Mouse (Mus musculus): ENCODE data around the gene Dlx5.
A peak's percentile ranks its signal among the peaks of the same experiment; 100 is the strongest.

Dlx5 gene

GRCm38 (mm10) chr6:6859111-6859949, 22.6 kb downstream of the Dlx5 start:
- DNase-seq (ENCODE audit: low read depth): no peak

GRCm38 (mm10) chr6:6858571-6858970, 23.3 kb downstream of the Dlx5 start:
- DNase-seq (ENCODE audit: low read depth): no peak

DNA sequence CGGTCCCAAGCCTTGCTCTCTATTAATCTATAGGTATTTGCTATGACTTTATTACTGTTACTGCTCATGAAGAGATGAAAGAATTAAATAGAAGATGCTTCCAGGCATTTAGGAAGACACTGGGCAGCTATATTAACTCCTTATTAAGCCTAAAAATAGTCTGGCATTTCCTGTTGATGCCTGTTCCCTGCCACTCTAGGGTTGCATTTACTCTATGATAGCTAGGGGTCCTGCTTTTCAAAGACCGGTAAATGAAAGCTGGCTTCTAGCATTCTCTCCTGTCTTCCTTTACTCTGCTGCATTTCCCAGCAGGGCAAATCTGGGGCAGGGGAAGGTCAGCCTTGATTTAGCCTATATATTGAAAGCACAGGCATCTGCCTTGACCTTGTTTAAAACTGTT, 24.1 kb downstream of the Dlx5 start:
- no peak for DNase-seq (ENCODE audit: low read depth)

GRCm38 (mm10) chr6:6856881-6857280, 25.0 kb downstream of the Dlx5 start:
- no peak for DNase-seq (ENCODE audit: low read depth)

- no peak for DNase-seq (ENCODE audit: low read depth)
Measured at GRCm38 (mm10) chr6:6856316-6856715, 25.6 kb downstream of the Dlx5 start.

- DNase-seq (ENCODE audit: low read depth): no peak
Measured at GRCm38 (mm10) chr6:6855746-6856185, 26.1 kb downstream of the Dlx5 start.

- no peak for DNase-seq (ENCODE audit: low read depth)
Measured at GRCm38 (mm10) chr6:6854902-6855745, 26.8 kb downstream of the Dlx5 start.

- DNase-seq (ENCODE audit: low read depth): no peak
Measured at GRCm38 (mm10) chr6:6854176-6854575, 27.7 kb downstream of the Dlx5 start.

- no peak for DNase-seq (ENCODE audit: low read depth)
Measured at GRCm38 (mm10) chr6:6852944-6853343, 28.9 kb downstream of the Dlx5 start.

DNA sequence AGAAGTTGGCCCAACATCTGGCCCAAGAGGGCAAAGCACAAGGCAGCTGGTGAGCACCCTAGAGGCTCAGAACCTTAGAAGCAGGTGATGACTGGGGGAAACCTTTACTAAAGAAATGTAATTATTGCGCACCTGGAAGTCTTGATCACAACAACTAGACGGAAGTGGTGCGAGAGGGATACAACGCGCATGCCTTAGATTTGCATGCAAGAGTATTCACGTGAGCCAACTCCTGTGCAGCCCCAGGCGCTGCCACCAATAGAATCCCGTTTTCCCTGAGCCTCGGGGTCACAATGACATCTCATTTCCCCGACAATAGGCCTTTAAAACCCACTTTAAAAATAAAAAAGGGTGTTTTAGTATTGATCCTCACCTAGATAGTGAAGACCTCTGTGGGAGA, 30.7 kb downstream of the Dlx5 start:
- DNase-seq (ENCODE audit: low read depth): no peak

DNA sequence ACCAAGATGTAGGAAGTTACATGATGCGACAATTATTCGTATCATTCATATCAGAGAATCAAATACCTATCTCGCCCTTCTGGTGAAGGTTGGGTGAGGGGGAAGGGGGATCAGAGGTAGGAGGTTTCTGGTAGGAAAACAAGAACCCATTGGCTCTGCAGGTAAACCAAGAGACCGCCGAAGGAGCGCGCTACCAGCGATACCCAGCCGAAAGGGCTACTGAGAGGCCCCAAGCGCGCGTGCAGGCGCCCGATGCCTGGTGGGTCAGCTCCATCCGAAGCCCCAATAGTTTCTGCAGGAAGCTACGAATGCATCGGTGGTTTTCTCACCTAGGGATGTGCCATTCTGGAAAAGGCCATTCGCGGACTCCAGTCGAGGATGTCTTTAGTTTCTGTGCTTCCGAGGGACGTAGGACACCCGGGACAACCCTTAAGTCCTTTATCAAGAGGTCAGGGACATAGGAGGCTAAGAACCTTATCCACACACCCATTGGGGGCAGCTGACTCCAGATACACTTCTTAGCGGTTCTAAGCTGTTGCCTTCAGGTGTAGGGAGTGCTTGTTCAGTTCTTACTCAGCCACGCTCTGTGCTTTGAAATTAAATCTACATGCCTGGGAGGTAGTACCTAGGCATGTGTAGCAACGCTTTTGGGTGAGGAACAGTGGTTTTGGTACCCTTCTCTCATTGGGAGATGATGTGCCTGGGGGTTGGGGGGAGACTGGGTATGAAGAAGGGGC, 31.4 kb downstream of the Dlx5 start:
- no peak for DNase-seq (ENCODE audit: low read depth)

DNA sequence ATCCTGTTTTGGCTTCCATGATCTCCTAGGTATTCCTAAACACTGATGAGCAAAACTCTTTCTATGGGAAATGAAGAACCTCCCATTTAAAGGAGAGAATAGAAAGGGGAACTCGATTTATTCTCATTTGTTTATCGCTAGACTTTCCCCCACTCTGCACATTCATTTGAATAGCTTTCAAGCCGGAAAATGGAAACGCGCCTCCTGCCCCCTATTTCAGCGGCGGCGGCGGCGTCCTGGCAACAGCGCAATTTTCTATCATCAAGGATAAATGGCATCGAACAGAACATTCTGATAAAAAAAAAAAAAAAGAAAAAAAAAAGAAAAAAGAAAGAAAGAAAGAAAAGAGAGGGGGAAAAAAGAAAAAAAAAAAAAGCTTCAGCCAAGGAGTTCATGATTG, 32.1 kb downstream of the Dlx5 start:
- DNase-seq (ENCODE audit: low read depth): no peak

GRCm38 (mm10) chr6:6848541-6848940, 33.3 kb downstream of the Dlx5 start:
- no peak for DNase-seq (ENCODE audit: low read depth)

GRCm38 (mm10) chr6:6833301-6833700, 48.6 kb downstream of the Dlx5 start:
- DNase-seq (ENCODE audit: low read depth): peak; percentile 11

DNA sequence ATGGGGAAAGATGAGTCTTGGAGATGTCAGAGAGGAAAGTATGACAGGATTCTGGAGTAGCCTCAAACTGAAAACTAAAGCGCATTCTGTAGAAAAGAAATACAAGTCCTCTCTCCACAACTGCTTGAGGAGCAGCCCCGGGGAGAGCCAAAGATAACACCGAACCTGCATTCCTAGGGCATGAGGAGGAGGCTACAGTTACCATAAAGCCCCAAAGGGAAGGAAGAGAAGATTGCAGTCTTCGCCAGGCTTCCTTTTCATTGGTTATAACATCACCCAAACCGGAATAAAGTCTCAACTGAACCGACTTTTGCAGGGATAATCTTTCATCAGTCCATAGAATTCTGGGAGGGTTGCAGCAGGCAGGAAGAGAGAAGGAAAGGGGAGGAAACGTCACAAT, 51.4 kb downstream of the Dlx5 start:
- peak; percentile 35 for DNase-seq (ENCODE audit: low read depth)
